Mouse (Mus musculus): ENCODE data around the gene Gm10721.
"Not testable (repeated sequence)": the region's sequence is repeated elsewhere in the genome, so short reads cannot be mapped to it uniquely, and the experiment has no call there.

Gene Gm10721

GRCm38 (mm10) chr9:3026136-3026535 is 13.2 kb downstream of the Gm10721 start:
- DNase-seq = not testable (repeated sequence)

DNA sequence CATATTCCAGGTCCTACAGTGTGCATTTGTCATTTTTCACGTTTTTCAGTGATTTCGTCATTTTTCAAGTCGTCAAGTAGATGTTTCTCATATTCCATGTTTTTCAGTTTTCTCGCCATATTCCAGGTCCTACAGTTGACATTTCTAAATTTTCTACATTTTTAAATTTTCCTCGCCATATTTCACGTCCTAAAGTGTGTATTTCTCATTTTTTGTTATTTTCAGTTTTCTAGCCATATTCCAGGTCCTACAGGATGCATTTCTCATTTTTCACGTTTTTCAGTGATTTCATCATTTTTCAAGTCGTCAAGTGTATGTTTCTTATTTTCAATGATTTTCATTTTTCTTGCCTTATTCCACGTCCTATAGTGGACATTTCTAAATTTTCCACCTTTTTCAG is 13.8 kb downstream of the Gm10721 start:
- not testable (repeated sequence) for DNase-seq

GRCm38 (mm10) chr9:3027200-3027599 is 14.3 kb downstream of the Gm10721 start:
- not testable (repeated sequence) for DNase-seq

DNA sequence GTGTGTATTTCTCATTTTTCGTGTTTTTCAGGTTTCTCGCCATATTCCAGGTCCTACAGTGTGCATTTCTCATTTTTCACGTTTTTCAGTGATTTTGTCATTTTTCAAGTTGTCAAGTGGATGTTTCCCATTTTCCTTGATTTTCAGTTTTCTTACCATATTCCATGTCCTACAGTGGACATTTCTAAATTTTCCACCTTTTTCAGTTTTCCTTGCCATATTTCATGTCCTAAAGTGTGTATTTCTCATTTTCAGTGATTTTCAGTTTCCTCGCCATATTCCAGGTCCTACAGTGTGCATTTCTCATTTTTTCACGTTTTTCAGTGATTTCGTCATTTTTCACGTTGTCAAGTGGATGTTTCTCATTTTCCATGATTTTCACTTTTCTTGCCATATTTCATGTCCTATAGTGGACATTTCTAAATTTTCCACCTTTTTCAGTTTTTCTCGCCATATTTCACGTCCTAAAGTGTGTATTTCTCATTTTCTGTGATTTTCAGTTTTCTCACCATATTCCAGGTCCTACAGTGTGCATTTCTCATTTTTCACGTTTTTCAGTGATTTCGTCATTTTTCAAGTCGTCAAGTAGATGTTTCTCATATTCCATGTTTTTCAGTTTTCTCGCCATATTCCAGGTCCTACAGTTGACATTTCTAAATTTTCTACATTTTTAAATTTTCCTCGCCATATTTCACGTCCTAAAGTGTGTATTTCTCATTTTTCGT is 16.5 kb downstream of the Gm10721 start:
- DNase-seq = peak; percentile 23

- DNase-seq = not testable (repeated sequence)
Measured at GRCm38 (mm10) chr9:3030677-3031318, 17.9 kb downstream of the Gm10721 start.

- DNase-seq = not testable (repeated sequence)
Measured at GRCm38 (mm10) chr9:3034299-3034698, 21.4 kb downstream of the Gm10721 start, which contains the start of gene Gm17535. Gm17535 (plus strand) TSS chr9:3034599.

- not testable (repeated sequence) for DNase-seq
Measured at GRCm38 (mm10) chr9:3036577-3036976, 23.6 kb downstream of the Gm10721 start, which contains the start of gene Gm10715. Gm10715 (plus strand) TSS chr9:3036877.

DNA sequence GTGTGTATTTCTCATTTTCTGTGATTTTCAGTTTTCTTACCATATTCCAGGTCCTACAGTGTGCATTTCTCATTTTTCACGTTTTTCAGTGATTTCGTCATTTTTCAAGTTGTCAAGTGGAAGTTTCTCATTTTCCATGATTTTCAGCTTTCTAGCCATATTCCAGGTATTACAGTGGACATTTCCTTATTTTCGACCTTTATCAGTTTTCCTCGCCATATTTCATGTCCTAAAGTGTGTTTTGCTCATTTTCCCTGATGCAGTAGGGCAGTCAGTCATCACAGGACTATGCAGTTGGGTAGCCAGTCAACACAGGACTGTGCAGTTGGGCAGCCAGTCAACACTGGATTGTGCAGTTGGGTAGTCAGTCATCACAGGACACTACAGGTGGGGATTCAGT is 25.2 kb downstream of the Gm10721 start:
- not testable (repeated sequence) for DNase-seq

Data from lung, postnatal 14 days (tissue).